Comparison of ENCODE assay signal across 8 mouse cellular contexts in genomic region chr7:3302556-3303275, GRCm38 (mm10). TPM values are rescaled to one million over a fixed set of nuclear protein-coding genes. Genes with fewer than 3 reads are reported as not detected.
DNase-seq lines count a peak whose midpoint lies in the region; ATAC-seq and TF ChIP-seq lines count a peak whose summit lies in the region.
"Had no signal": no experiment of that assay in that cellular context is flagged by ENCODE, and none has a peak within 500 bp of the region (broad histone marks: within the 10 kb centered on the region; RNA-seq: fewer than 3 reads in every experiment).

No protein-coding gene starts in this region.

- ATAC-seq in intestine, embryonic 14.5 days (replicated peaks; ENCODE audit: low FRiP score, low TSS enrichment, low read depth): peak; percentile 18; the same call in 1 of the 2 replicates
- ATAC-seq in midbrain, embryonic 12.5 days (ENCODE audit: low FRiP score, low read depth): 0 out of 2 replicates have a peak, but pooled peaks have one; percentile 11

- peak; percentile 29 to 66; a peak in 3 of 4 replicates for TF ChIP-seq CTCF in CH12.LX (conservative IDR thresholded peaks at IDR 0.05 in 1 of 2, IDR thresholded peaks at IDR 0.05 in 1 of 2; ENCODE audit: low read depth in 2 of 2, low read length in 2 of 2)
- TF ChIP-seq CTCF in embryonic fibroblast, embryonic 13.5 days (IDR thresholded peaks at IDR 0.05; ENCODE audit: borderline replicate concordance, insufficient read depth, low read length): no peak

- H3K27ac ChIP-seq in CH12.LX (ENCODE audit: insufficient read depth, low read depth): no peak overlapping the region
- H3K27ac ChIP-seq in embryonic fibroblast, embryonic 13.5 days (ENCODE audit: insufficient read depth, low read length): 0 out of 2 replicates have a peak overlapping the region, but pooled peaks have one; percentile 6
- H3K27ac ChIP-seq in intestine, embryonic 14.5 days (ENCODE audit: low read depth): no peak overlapping the region
- H3K27ac ChIP-seq in midbrain, embryonic 12.5 days (replicated peaks): no peak overlapping the region

- no peaks in the 10 kb centered on the region for H3K9me3 ChIP-seq in CH12.LX (replicated peaks; ENCODE audit: low read length)
- no peaks in the 10 kb centered on the region for H3K9me3 ChIP-seq in intestine, embryonic 14.5 days (ENCODE audit: control insufficient read depth, low read length)
- H3K9me3 ChIP-seq in midbrain, embryonic 12.5 days: no peaks in the 10 kb centered on the region

- H3K36me3 ChIP-seq in CH12.LX (replicated peaks in 1 of 2; ENCODE audit: control insufficient read depth in 1 of 2, insufficient read depth in 1 of 2, low read length in 1 of 2): peaks cover 0 to 30% of the 10 kb centered on the region in 2 experiments
- H3K36me3 ChIP-seq in intestine, embryonic 14.5 days (ENCODE audit: control insufficient read depth, insufficient read depth, low read length): peaks cover 25% of the 10 kb centered on the region
- peaks cover 8% of the 10 kb centered on the region for H3K36me3 ChIP-seq in midbrain, embryonic 12.5 days

- no peak for TF ChIP-seq EP300 in CH12.LX (IDR thresholded peaks at IDR 0.05; ENCODE audit: low read length)

- TF ChIP-seq POLR2A in CH12.LX (IDR thresholded peaks at IDR 0.05; ENCODE audit: low read depth, low read length): no peak
- no peak; the same call in 1 of the 2 replicates for TF ChIP-seq POLR2A in embryonic fibroblast, embryonic 13.5 days (IDR thresholded peaks at IDR 0.05; ENCODE audit: low read depth, low read length)

- H3K9ac ChIP-seq in CH12.LX (ENCODE audit: insufficient read depth, low read depth): no peak overlapping the region
- H3K9ac ChIP-seq in intestine, embryonic 14.5 days (ENCODE audit: low read length): no peak overlapping the region
- H3K9ac ChIP-seq in midbrain, embryonic 12.5 days (replicated peaks): peak overlapping the region; percentile 56

- DNase-seq in CH12.LX (ENCODE audit: extremely low read depth) (no peak), NIH3T3 (ENCODE audit: low read depth) (peak; percentile 56)
- peak; percentile 65 for DNase-seq in intestine, embryonic 14.5 days (ENCODE audit: low spot score)
- DNase-seq in thymus, postnatal 4 days: no peak
- no peak for DNase-seq in left cerebral cortex, postnatal 4 days

- dilution Hi-C loops in CH12.LX (cut with MboI; ENCODE audit: extremely low pct_ligation_motif_present, extremely low pct_unique_long_range_greater_than_20kb, low sequenced_read_pairs): no loop called here

- peak overlapping the region in 1 of 3 experiments; percentile 38 for H3K4me3 ChIP-seq in CH12.LX (replicated peaks in 1 of 3; ENCODE audit: low read depth in 2 of 3, low read length in 2 of 3, poor library complexity in 1 of 3)
- H3K4me3 ChIP-seq in embryonic fibroblast, embryonic 13.5 days (ENCODE audit: insufficient read depth, low read length): peak overlapping the region; percentile 31
- H3K4me3 ChIP-seq in intestine, embryonic 14.5 days (ENCODE audit: low read depth, low read length): peak overlapping the region; percentile 33
- peak overlapping the region; percentile 42 for H3K4me3 ChIP-seq in midbrain, embryonic 12.5 days
- H3K4me3 ChIP-seq: erythroblast, embryonic 14.5 days had no signal

- 5% methylated on average over 16 of the region's 16 CpGs for WGBS in intestine, embryonic 14.5 days
- 1% methylated on average over 16 of the region's 16 CpGs for WGBS in midbrain, embryonic 12.5 days

- intact Hi-C loops in left cerebral cortex, postnatal 4 days (cut with DNase I): no loop called here

- H3K4me2 ChIP-seq in CH12.LX (ENCODE audit: insufficient read depth, low read depth, poor library complexity, severe bottlenecking): peak overlapping the region; percentile 93
- peak overlapping the region; percentile 59 for H3K4me2 ChIP-seq in intestine, embryonic 14.5 days (ENCODE audit: low read length)
- peak overlapping the region; percentile 91 for H3K4me2 ChIP-seq in midbrain, embryonic 12.5 days (replicated peaks)

- TF ChIP-seq RAD21 in CH12.LX (IDR thresholded peaks at IDR 0.05; ENCODE audit: low read depth, low read length): peak; percentile 18

- peaks cover 6 to 44% of the 10 kb centered on the region in 2 experiments for H3K4me1 ChIP-seq in CH12.LX (ENCODE audit: control insufficient read depth in 1 of 2, insufficient read depth in 2 of 2)
- H3K4me1 ChIP-seq in embryonic fibroblast, embryonic 13.5 days (ENCODE audit: control insufficient read depth, insufficient read depth, low read length): peaks cover 12% of the 10 kb centered on the region; the same call in 1 of the 2 replicates
- H3K4me1 ChIP-seq in intestine, embryonic 14.5 days (replicated peaks; ENCODE audit: control insufficient read depth, insufficient read depth, low read length): peaks cover 18% of the 10 kb centered on the region
- H3K4me1 ChIP-seq in midbrain, embryonic 12.5 days: peaks cover 33% of the 10 kb centered on the region

- no peaks in the 10 kb centered on the region for H3K79me2 ChIP-seq in CH12.LX (replicated peaks; ENCODE audit: control insufficient read depth, extremely low read depth, insufficient read depth, poor library complexity, severe bottlenecking)

- peaks cover 2% of the 10 kb centered on the region for H3K27me3 ChIP-seq in CH12.LX (replicated peaks)
- H3K27me3 ChIP-seq in intestine, embryonic 14.5 days (replicated peaks; ENCODE audit: control insufficient read depth, insufficient read depth, low read length): peaks cover 43% of the 10 kb centered on the region
- peaks cover 63% of the 10 kb centered on the region for H3K27me3 ChIP-seq in midbrain, embryonic 12.5 days

- in situ Hi-C loops in CH12.LX (cut with MboI; ENCODE audit: low pct_ligation_motif_present, low pct_unique_long_range_greater_than_20kb, low sequenced_read_pairs): no loop called here

TF ChIP-seq in CH12.LX, 34 proteins besides CTCF, POLR2A, EP300 and RAD21:
- peak; percentile 56 for TF ChIP-seq SMC3 (IDR thresholded peaks at IDR 0.05; ENCODE audit: low read depth, low read length)
- no peak for TF ChIP-seq ZKSCAN1 (IDR thresholded peaks at IDR 0.05; ENCODE audit: borderline replicate concordance, low read depth, low read length)
- TF ChIP-seq NELFE (IDR thresholded peaks at IDR 0.05; ENCODE audit: low read depth, low read length): 0 out of 2 replicates have a peak, but pooled peaks have one; percentile 28

RNA-seq across cellular contexts. Expression of gene Prkcg, which starts 13.7 kb away (rescaled TPM):
- total RNA-seq in CH12.LX (2012; rRNA removed) (0.17 and 0.25 TPM in 2 replicates), CH12.LX (2014; rRNA removed) (0.11 and 0.15 TPM in 2 replicates)
- polyA plus RNA-seq in CH12.LX (2012; ENCODE audit: insufficient read length, low read depth): 2.2 and 3.0 TPM in 2 replicates
- 0.60 and 0.89 TPM in 2 replicates for polyA plus RNA-seq in embryonic fibroblast, embryonic 13.5 days (2011; ENCODE audit: insufficient read length, low read depth, missing spikeins)
- 0.36 and 0.70 TPM in 2 replicates for polyA plus RNA-seq in intestine, embryonic 14.5 days (2014; fragmentation: Nextera tagmentation; extraction: Ambion mirVana)
- 0.48 and 2.4 TPM in 2 replicates for polyA plus RNA-seq in midbrain, embryonic 12.5 days (2016; fragmentation: Nextera tagmentation; extraction: Ambion mirVana)
- total RNA-seq in left cerebral cortex, postnatal 4 days (2021): 100 to 1,000 TPM in 1 of 2 experiments, 10 to 100 TPM in 1; 88.7 to 100 TPM
- polyA plus RNA-seq: erythroblast, embryonic 14.5 days had no signal

RNA-seq across cellular contexts. Expression of gene Myadm, which starts 13.8 kb away (rescaled TPM):
- total RNA-seq in CH12.LX (2012; rRNA removed) (3.7 and 4.4 TPM in 2 replicates), CH12.LX (2014; rRNA removed) (3.4 and 4.6 TPM in 2 replicates)
- polyA plus RNA-seq in CH12.LX (2012; ENCODE audit: insufficient read length, low read depth): 18.0 and 22.6 TPM in 2 replicates
- polyA plus RNA-seq in embryonic fibroblast, embryonic 13.5 days (2011; ENCODE audit: insufficient read length, low read depth, missing spikeins): 469 and 684 TPM in 2 replicates
- polyA plus RNA-seq in intestine, embryonic 14.5 days (2014; fragmentation: Nextera tagmentation; extraction: Ambion mirVana): 182 and 192 TPM in 2 replicates
- polyA plus RNA-seq in midbrain, embryonic 12.5 days (2016; fragmentation: Nextera tagmentation; extraction: Ambion mirVana): 30.2 and 31.7 TPM in 2 replicates
- 10 to 100 TPM; 34.6 to 35.9 TPM for total RNA-seq in left cerebral cortex, postnatal 4 days (2021)
- polyA plus RNA-seq: erythroblast, embryonic 14.5 days had no signal

RNA-seq across cellular contexts. Expression of gene Cacng7, which starts 30.0 kb away (rescaled TPM):
- 0.21 TPM in 2 replicates for total RNA-seq in CH12.LX (2012; rRNA removed)
- total RNA-seq in CH12.LX (2014; rRNA removed): 0.26 and 0.28 TPM in 2 replicates
- polyA plus RNA-seq in CH12.LX (2012; ENCODE audit: insufficient read length, low read depth): 2.4 and 2.8 TPM in 2 replicates
- polyA plus RNA-seq in embryonic fibroblast, embryonic 13.5 days (2011; ENCODE audit: insufficient read length, low read depth, missing spikeins): 62.4 and 63.7 TPM in 2 replicates
- 1.9 and 2.7 TPM in 2 replicates for polyA plus RNA-seq in intestine, embryonic 14.5 days (2014; fragmentation: Nextera tagmentation; extraction: Ambion mirVana)
- polyA plus RNA-seq in midbrain, embryonic 12.5 days (2016; fragmentation: Nextera tagmentation; extraction: Ambion mirVana): 3.5 and 4.2 TPM in 2 replicates
- 100 to 1,000 TPM; 111 to 123 TPM for total RNA-seq in left cerebral cortex, postnatal 4 days (2021)
- polyA plus RNA-seq: erythroblast, embryonic 14.5 days had no signal

RNA-seq across cellular contexts. Expression of gene Nlrp12, which starts 53.2 kb away (rescaled TPM):
- total RNA-seq in CH12.LX (2012; rRNA removed) (not detected in 2 replicates), CH12.LX (2014; rRNA removed) (not detected in 2 replicates)
- not detected in 2 replicates for polyA plus RNA-seq in CH12.LX (2012; ENCODE audit: insufficient read length, low read depth)
- polyA plus RNA-seq in embryonic fibroblast, embryonic 13.5 days (2011; ENCODE audit: insufficient read length, low read depth, missing spikeins): not detected in 2 replicates
- polyA plus RNA-seq in intestine, embryonic 14.5 days (2014; fragmentation: Nextera tagmentation; extraction: Ambion mirVana): 0.07 TPM in 1 of 2 replicates, not detected in the other
- not detected in 2 replicates for polyA plus RNA-seq in midbrain, embryonic 12.5 days (2016; fragmentation: Nextera tagmentation; extraction: Ambion mirVana)
- total RNA-seq in left cerebral cortex, postnatal 4 days (2021): under 1 TPM; 0.06 to 0.08 TPM
- polyA plus RNA-seq: erythroblast, embryonic 14.5 days had no signal

Comparison
In these comparisons a context has a peak if more than half of its experiments do, and no peak if none do; other contexts are left out.
1. DNase-seq: peak in NIH3T3 (single experiment) and intestine, embryonic 14.5 days (single experiment); none in CH12.LX (single experiment), thymus, postnatal 4 days (single experiment) and left cerebral cortex, postnatal 4 days (single experiment).
2. RNA of gene Cacng7, which starts 30.0 kb away (polyA plus RNA-seq): 62.4 to 63.7 TPM in embryonic fibroblast, embryonic 13.5 days; 3.5 to 4.2 TPM in midbrain, embryonic 12.5 days, 2.4 to 2.8 TPM in CH12.LX and 1.9 to 2.7 TPM in intestine, embryonic 14.5 days; every median in the first group is over 10 times any median in the second.
3. Peak in every context shown above with its lines, with median percentiles within 50 percentile points of each other: H3K4me2 ChIP-seq.